Mouse (Mus musculus) stomach, embryonic 16.5 days (tissue): ENCODE measurements around the gene Atp6v1b1. TPM values are rescaled to one million over a fixed set of nuclear protein-coding genes. Genes with fewer than 3 reads are reported as not detected.

Source experiments
- ATAC-seq: fragments of 200-750 bp; cut with Nextera tagmentation; 2 replicates; pipeline ENCODE4 v1.8.0; 2017; ENCODE audit warnings: moderate number of reproducible peaks, moderate TSS enrichment; ENCODE audit not compliant: insufficient read depth, low FRiP score
- H3K27ac ChIP-seq: fragments of 300-500 bp; sonication (generic); 2 replicates; pipeline ENCODE4 v1.5.1; 2014; ENCODE audit warnings: low read length
- H3K27me3 ChIP-seq: fragments of 300-500 bp; sonication (generic); 2 replicates; pipeline ENCODE4 v1.6.1; 2014; ENCODE audit warnings: low read length, control low read depth, mixed read lengths; ENCODE audit not compliant: control insufficient read depth, insufficient read depth
- H3K36me3 ChIP-seq: fragments of 300-500 bp; sonication (generic); 2 replicates; pipeline ENCODE4 v1.6.1; 2014; ENCODE audit warnings: low read length; ENCODE audit not compliant: control insufficient read depth, insufficient read depth
- H3K4me1 ChIP-seq: fragments of 300-500 bp; sonication (generic); 2 replicates; pipeline ENCODE4 v1.6.1; 2014; ENCODE audit warnings: low read length, control low read depth, mixed read lengths; ENCODE audit not compliant: control insufficient read depth, insufficient read depth
- H3K4me2 ChIP-seq: fragments of 300-500 bp; sonication (generic); 2 replicates; pipeline ENCODE4 v1.6.1; 2014; ENCODE audit warnings: low read depth, low read length, mixed read lengths
- H3K4me3 ChIP-seq: fragments of 300-500 bp; sonication (generic); replicated peaks from 2 replicates; pipeline ENCODE4 v1.5.1; 2014; ENCODE audit warnings: mild to moderate bottlenecking, low read length
- H3K9ac ChIP-seq: fragments of 300-500 bp; sonication (generic); 2 replicates; pipeline ENCODE4 v1.6.1; 2014; ENCODE audit warnings: low read length
- H3K9me3 ChIP-seq: fragments of 300-500 bp; sonication (generic); replicated peaks from 2 replicates; pipeline ENCODE4 v1.6.1; 2016; ENCODE audit warnings: low read length, control low read depth; ENCODE audit not compliant: control insufficient read depth
- WGBS: fragments of 180-500 bp; shearing (Covaris S2); extraction: QIAGEN DNeasy Blood & Tissue Kit; methylation state at CpG from one replicate; pipeline ENCODE4 v1.1.7; 2014; 5-methylcytosine and 5-hydroxymethylcytosine counted together
- polyA plus RNA-seq: library from polyadenylated mRNA; unstranded; fragments of >200 nt; fragmentation: Nextera tagmentation; extraction: Ambion mirVana; gene quantifications from 2 replicates; pipeline ENCODE4 v1.2.1, GENCODE M21; 2015

The Atp6v1b1 gene
- polyA plus RNA-seq, 1 experiment from 2014 or later = not detected

DNA sequence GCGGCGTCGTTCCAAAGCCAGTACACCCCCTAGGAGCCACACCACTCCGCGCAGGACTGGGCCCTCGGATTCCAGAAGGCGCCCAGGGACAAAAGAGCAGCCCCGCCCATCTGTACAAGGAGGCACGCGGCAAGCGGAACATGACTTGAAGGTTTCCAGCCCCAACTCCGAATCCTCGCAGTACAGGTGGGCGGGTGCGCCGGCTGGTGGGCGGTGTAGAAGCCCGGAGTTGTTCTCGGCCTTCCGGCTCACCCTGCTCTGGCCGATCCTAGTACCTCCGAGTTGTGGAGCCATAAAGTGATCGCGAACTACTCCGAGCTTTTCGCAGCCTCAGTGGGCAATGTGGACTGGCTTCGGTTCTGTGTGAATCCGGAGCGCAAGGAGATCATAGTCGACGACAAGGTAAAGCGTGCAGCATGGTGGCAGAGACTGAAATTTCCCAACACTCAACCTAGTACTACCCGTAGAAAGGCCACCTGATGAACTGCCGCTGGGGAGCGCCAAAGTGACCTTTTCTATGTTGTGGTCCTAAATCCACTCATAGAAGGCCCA lies 20.2 kb downstream of the Atp6v1b1 start:
- peak; percentile 79 for ATAC-seq
- peaks cover 15% of the 10 kb centered on the region for H3K4me1 ChIP-seq
- H3K36me3 ChIP-seq = no peaks in the 10 kb centered on the region
- peaks cover 40% of the 10 kb centered on the region for H3K27me3 ChIP-seq
- peak overlapping the region; percentile 35 for H3K4me3 ChIP-seq
- no peak overlapping the region for H3K27ac ChIP-seq
- no peaks in the 10 kb centered on the region for H3K9me3 ChIP-seq
- 4% methylated on average over 35 of the region's 35 CpGs for WGBS
- peak overlapping the region; percentile 75 for H3K4me2 ChIP-seq
- H3K9ac ChIP-seq = peak overlapping the region; percentile 20

DNA sequence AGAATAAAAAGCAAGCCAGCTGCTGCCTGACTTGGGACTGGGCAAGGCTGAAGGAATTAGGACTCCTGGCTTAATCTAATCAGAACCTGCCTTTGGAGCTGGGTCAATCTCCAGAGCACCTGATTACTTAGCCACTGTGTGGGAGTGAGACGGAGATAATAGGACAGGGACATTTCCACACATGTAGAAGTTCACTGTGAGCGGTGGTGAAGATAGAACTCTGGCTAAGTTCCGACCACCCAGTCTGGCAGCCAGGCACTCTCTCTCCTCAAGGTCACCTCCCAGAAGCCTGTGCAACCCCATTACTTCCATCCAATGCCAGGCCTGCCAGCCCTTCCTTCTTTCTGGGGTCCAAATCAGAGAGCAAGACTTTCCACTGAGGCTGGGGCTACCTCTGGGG lies 24.2 kb downstream of the Atp6v1b1 start:
- peaks cover 8% of the 10 kb centered on the region; the same call in 1 of the 2 replicates for H3K36me3 ChIP-seq
- H3K27ac ChIP-seq = no peak overlapping the region
- 84% methylated on average over 3 of the region's 3 CpGs for WGBS
- H3K9me3 ChIP-seq = no peaks in the 10 kb centered on the region
- no peak overlapping the region for H3K4me3 ChIP-seq
- H3K9ac ChIP-seq = no peak overlapping the region
- ATAC-seq = no peak
- no peak overlapping the region for H3K4me2 ChIP-seq
- H3K4me1 ChIP-seq = peaks cover 10% of the 10 kb centered on the region
- H3K27me3 ChIP-seq = peaks cover 9% of the 10 kb centered on the region

DNA sequence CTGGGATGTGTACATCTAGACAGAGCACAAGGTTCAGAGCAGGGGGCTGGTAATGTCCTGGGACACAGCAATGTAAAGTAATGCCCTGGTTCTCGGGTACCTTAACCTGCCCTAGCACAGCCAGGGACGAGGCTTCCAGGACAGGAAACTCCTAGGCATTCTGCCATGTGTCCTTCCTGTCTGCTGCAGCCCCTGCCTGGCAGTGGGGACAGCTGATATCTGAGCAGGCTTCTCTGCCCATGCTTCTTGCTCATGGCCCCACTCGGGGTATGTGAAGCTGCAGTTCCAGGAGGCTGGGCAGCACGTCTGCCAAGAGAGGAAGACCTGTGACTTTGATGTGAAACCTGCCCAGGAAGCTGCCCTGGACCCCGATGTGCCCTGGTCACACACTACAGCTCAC lies 25.7 kb downstream of the Atp6v1b1 start:
- no peak overlapping the region for H3K27ac ChIP-seq
- H3K9me3 ChIP-seq = no peaks in the 10 kb centered on the region
- H3K4me2 ChIP-seq = no peak overlapping the region
- ATAC-seq = no peak
- no peak overlapping the region for H3K4me3 ChIP-seq
- H3K4me1 ChIP-seq = no peaks in the 10 kb centered on the region
- no peaks in the 10 kb centered on the region for H3K27me3 ChIP-seq
- 75% methylated on average over 5 of the region's 5 CpGs for WGBS
- H3K9ac ChIP-seq = no peak overlapping the region
- peaks cover 8% of the 10 kb centered on the region; the same call in 1 of the 2 replicates for H3K36me3 ChIP-seq

DNA sequence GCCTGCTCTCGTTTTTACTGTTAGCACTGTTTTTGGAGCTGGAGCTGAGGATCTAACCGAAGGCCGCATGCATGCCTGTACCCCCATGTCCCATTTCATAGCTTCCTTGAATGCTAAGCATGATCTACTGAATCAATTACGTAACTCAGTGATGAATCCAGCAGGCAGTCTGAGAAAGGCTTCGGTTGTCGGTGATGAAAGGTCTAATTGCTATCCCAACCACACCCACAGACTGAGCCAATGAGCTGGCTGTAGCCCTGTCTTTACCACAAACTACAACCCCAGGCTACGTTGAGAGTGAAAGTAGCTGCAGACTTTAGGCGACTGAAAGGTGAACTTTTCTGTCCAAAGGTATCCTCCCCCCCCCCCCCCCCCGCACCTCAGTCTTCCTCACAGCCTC lies 31.3 kb downstream of the Atp6v1b1 start:
- no peak overlapping the region for H3K27ac ChIP-seq

DNA sequence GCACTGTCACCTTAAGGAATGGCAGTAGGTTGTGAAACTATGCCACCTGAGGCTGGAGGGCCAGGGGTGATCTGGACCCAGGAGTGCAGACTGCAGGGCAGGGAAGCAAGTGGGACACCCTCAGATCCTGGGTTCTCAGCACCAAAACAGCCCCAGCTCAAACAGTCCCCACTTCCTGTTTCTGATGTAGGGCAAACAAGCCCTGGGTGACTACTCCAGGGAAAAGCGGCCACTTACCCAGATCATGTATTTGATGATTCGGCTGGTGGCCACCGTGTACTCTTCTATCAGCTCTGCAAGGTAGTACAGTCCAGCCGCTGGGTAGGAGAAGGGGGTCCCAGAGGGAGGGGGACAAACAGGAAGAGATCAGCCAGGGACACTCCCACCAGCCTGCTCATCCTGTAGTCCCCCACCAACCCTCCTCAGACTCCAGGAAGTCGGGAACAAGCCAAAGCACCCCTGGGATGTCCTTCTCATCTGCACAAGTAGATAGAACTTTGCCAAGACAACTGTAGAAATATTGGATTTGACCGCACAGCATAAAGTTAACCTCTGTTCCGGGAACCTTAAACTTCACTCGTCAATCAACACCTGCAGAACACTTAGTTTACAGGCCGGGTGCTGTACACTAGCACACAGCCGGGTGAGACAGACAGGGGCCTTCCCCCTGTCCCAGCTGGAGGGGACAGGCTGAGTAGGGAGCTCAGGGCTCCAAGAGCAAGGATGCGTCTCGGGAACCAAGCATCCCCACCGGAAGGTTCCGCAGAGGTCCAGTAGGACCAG lies 32.2 kb downstream of the Atp6v1b1 start:
- ATAC-seq = no peak

More for the DNA sequence above, 31.3 kb downstream of the Atp6v1b1 start:
- no peaks in the 10 kb centered on the region for H3K27me3 ChIP-seq
- 54% methylated on average over 9 of the region's 9 CpGs for WGBS
- H3K4me3 ChIP-seq = peak overlapping the region; percentile 58
- no peaks in the 10 kb centered on the region for H3K9me3 ChIP-seq
- peak overlapping the region; percentile 82 for H3K4me2 ChIP-seq
- peaks cover 14% of the 10 kb centered on the region for H3K4me1 ChIP-seq
- H3K9ac ChIP-seq = peak overlapping the region; percentile 86
- peaks cover 3% of the 10 kb centered on the region; the same call in 1 of the 2 replicates for H3K36me3 ChIP-seq
- ATAC-seq = no peak

DNA sequence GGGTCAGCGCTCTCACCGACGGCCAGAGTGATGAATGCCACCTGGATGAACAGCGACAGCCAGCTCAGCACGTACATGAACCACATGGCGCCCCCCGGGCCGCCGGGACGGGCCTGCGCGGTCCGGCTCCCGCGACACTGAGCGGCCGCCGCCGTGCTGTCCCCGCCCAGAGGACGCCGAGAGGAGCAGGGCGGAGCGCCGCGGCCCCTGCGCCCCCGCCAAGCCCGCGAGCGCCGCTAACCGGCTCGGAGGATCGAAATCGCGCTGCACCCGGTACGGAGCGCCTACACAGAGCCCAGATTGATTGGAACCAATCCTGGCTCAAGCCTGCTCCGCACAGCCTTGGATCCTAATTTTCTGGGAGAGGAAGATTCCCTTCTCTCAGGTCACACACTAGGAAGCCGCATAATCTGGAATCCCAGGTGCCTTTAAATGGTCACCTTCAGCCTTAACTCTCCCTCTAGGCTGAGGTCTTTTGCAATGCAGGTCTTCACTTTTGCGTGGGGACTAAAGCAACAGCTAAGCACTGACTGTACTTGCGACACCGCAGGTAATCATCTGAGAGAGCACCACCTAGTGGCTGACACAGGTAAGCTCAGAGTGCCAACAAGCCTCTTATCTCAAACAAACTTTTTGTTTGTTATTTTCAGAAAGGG lies 33.0 kb downstream of the Atp6v1b1 start, which contains the start of gene Tex261:
Gene Tex261, minus strand, starts transcription at position 176 of the 656 bp plus-strand sequence.
- H3K4me3 ChIP-seq = peak within 1 kb of the TSS; percentile 58
- H3K4me2 ChIP-seq = peak within 1 kb of the TSS; percentile 82
- 0% methylated on average over 45 of the region's 45 CpGs for WGBS

More for the DNA sequence above, 32.2 kb downstream of the Atp6v1b1 start:
- H3K27ac ChIP-seq = peak overlapping the region; percentile 95
- peaks cover 3% of the 10 kb centered on the region; the same call in 1 of the 2 replicates for H3K36me3 ChIP-seq
- H3K9me3 ChIP-seq = no peaks in the 10 kb centered on the region
- WGBS = 2% methylated on average over 14 of the region's 14 CpGs
- H3K4me1 ChIP-seq = peaks cover 14% of the 10 kb centered on the region
- H3K4me2 ChIP-seq = peak overlapping the region; percentile 82
- H3K4me3 ChIP-seq = peak overlapping the region; percentile 58
- H3K27me3 ChIP-seq = no peaks in the 10 kb centered on the region
- H3K9ac ChIP-seq = peak overlapping the region; percentile 86

DNA sequence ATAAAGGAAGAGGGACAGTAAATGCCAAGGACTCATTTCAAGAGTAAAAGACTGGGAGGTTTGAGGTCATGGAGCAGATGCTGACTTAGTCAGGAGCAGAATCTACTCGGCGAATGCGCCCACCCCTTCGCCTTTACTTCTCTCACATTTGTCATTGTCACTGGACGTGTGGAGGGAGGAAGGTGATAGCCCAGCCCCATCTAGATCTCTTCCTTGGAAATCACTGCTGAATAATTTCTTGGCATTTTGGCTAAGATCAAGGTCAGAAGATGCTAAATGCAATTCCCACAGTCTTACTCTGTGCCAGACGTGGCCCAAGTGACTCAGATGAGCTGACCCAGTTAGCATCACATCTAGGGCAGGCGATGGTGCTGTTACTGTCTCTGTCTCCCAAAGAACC lies 35.5 kb downstream of the Atp6v1b1 start:
- no peak overlapping the region for H3K9ac ChIP-seq
- WGBS = 75% methylated on average over 7 of the region's 7 CpGs
- no peak overlapping the region for H3K4me3 ChIP-seq
- H3K4me2 ChIP-seq = no peak overlapping the region
- H3K36me3 ChIP-seq = no peaks in the 10 kb centered on the region
- H3K27ac ChIP-seq = no peak overlapping the region
- ATAC-seq = no peak
- H3K27me3 ChIP-seq = no peaks in the 10 kb centered on the region
- H3K4me1 ChIP-seq = peaks cover 14% of the 10 kb centered on the region
- H3K9me3 ChIP-seq = no peaks in the 10 kb centered on the region

More for the DNA sequence above, 33.0 kb downstream of the Atp6v1b1 start, which contains the start of gene Tex261:
- Histone ChIP-seq H3K9me3 (no peaks in the 10 kb centered on the region), H3K27me3 (no peaks in the 10 kb centered on the region), H3K36me3 (peaks cover 3% of the 10 kb centered on the region; the same call in 1 of the 2 replicates), H3K9ac (peak within 1 kb of the TSS; percentile 86), H3K4me1 (peaks cover 14% of the 10 kb centered on the region), H3K27ac (peak within 1 kb of the TSS; percentile 95)
- peak; percentile 96 for ATAC-seq

DNA sequence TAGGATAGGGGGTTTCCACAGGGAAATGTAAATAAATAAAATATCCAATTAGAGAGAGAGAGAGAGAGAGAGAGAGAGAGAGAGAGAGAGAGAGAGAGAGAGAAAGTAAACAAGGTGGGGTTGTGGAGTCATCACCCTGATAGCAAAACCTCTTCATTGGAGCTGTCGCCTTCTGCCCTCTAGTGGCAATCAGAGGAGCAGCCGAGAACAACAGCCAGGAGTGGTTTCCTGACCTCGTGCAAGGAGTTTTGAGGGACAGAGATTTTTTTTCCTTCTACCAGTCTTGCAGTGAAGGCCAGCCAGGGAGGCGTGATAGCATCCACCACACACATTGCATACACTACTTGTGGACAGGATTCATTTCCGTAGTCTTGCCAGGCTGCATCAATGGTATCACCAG lies 36.2 kb downstream of the Atp6v1b1 start:
- no peak overlapping the region for H3K27ac ChIP-seq
- no peaks in the 10 kb centered on the region for H3K9me3 ChIP-seq
- H3K4me3 ChIP-seq = no peak overlapping the region
- H3K27me3 ChIP-seq = no peaks in the 10 kb centered on the region
- no peak overlapping the region for H3K4me2 ChIP-seq
- H3K36me3 ChIP-seq = no peaks in the 10 kb centered on the region
- ATAC-seq = no peak
- 11% methylated on average over 5 of the region's 5 CpGs for WGBS
- H3K4me1 ChIP-seq = peaks cover 13% of the 10 kb centered on the region
- H3K9ac ChIP-seq = no peak overlapping the region

DNA sequence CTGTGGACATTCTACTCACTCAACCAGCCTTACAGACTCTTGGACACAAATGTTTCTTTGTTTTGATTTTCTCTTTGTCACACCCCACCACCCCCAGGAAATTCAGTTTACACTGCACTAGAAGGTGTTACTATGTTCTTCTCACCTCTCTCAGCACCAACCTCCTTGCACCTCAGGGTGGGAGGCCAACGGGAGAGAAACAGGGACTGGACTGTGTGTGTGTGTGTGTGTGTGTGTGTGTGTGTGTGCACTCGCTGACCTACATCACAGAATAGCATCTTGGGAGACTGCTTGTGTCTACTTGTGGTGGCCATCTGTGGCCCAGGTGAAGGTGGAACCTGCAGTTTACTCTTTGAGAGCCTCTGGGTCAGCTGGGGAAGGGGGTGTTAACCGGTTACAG lies 43.6 kb downstream of the Atp6v1b1 start:
- no peak for ATAC-seq
- Histone ChIP-seq H3K9ac (no peak overlapping the region), H3K4me3 (no peak overlapping the region), H3K4me2 (no peak overlapping the region), H3K27ac (no peak overlapping the region), H3K36me3 (no peaks in the 10 kb centered on the region), H3K9me3 (no peaks in the 10 kb centered on the region), H3K4me1 (no peaks in the 10 kb centered on the region), H3K27me3 (no peaks in the 10 kb centered on the region)
- 62% methylated on average over 3 of the region's 3 CpGs for WGBS
